Mouse (Mus musculus) c-Kit-positive CD71-positive TER-119-positive erythroid progenitor cells, embryonic 14.5 days (primary cell): ENCODE data around the gene Mrpl43.

Source experiments
- DNase-seq: peaks from one replicate; pipeline ENCODE4 v3.0.0-alpha.2; 2013; ENCODE audit warnings: low spot score

Mrpl43 gene

DNA sequence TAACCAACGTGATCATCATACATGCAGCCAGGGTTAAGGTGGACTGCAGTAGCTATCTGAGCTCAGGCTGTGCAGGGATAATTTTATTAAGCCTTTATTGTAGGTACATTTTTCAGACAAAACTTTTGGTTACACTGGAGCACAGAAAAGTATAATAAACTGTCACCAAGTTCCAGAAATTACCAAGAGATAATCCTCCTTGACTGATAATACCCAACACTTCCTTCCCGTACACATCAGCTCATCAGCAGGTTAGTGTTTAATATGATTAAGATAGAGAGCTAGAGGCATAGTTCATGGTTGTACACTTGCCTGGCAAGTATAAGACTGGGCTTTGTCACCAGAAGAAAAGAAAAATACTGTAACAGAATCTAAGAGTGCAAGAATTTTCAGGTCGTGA, 37.9 kb downstream of the Mrpl43 start:
- DNase-seq = no peak

DNA sequence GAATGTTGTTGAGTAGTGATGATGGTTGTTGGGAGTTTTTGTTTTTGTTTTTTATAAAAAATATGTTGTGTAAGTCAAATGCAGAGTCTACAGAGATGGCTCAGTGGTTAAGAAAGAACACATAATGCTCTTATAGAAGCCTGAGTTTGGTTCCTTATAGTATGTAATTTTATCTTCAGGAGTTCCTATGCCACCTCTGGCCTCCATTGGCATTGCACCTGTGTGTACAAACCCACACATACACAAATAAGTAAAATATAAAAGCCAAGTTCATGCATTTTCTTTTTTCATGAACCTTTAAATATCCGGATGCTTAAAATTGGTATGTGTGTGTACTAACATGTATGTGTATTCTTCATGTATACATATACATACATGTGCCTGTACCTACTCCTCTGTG, 40.3 kb downstream of the Mrpl43 start:
- no peak for DNase-seq

DNA sequence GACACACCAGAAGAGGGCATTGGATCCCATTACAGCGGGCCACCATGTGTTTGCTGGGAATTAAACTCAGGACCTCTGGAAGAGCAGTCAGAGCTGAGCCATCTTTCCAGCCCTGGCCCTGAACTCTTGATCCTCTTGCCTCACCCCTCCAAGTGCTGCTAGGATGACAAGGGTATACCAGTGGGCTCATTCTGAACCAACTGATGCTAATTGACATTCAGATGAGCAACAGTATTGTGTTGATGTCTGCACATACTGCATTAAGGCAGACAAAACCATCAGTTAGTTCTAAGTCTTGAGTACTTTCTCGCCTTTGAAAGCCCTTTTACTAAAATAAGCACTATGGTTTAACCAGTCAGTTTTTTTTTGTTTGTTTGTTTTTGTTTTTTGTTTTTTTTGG, 46.6 kb downstream of the Mrpl43 start:
- DNase-seq = no peak
